In genomic region chr11:99454044-99454443, GRCm38 (mm10) we compare ENCODE assay signal across 21 mouse cellular contexts. TPM values are rescaled to one million over a fixed set of nuclear protein-coding genes. Genes with fewer than 3 reads are reported as not detected.
"Had no signal": no experiment of that assay in that cellular context is flagged by ENCODE, and none has a peak within 500 bp of the region (broad histone marks: within the 10 kb centered on the region; RNA-seq: fewer than 3 reads in every experiment).

No protein-coding gene starts in this region.

- H3K36me3 ChIP-seq: liver, embryonic 13.5 days; liver, embryonic 15.5 days; lung, embryonic 15.5 days; midbrain, embryonic 13.5 days; midbrain, embryonic 15.5 days; neural tube, embryonic 12.5 days had no signal

- H3K9me3 ChIP-seq: liver, embryonic 13.5 days; liver, embryonic 15.5 days; lung, embryonic 15.5 days; megakaryocyte, embryonic 14.5 days; midbrain, embryonic 13.5 days; midbrain, embryonic 15.5 days; neural tube, embryonic 12.5 days had no signal

- H3K4me1 ChIP-seq: liver, embryonic 15.5 days; lung, embryonic 15.5 days; megakaryocyte, embryonic 14.5 days; midbrain, embryonic 13.5 days; midbrain, embryonic 15.5 days; neural tube, embryonic 12.5 days had no signal

- H3K9ac ChIP-seq: liver, embryonic 13.5 days; liver, embryonic 15.5 days; liver, postnatal 0 days; lung, embryonic 15.5 days; midbrain, embryonic 13.5 days; midbrain, embryonic 15.5 days; neural tube, embryonic 12.5 days had no signal

- H3K27me3 ChIP-seq: liver, embryonic 13.5 days; liver, embryonic 15.5 days; lung, embryonic 15.5 days; midbrain, embryonic 13.5 days; midbrain, embryonic 15.5 days; neural tube, embryonic 12.5 days had no signal

- ATAC-seq: lung, postnatal 0 days; midbrain, embryonic 13.5 days; midbrain, embryonic 15.5 days had no signal

- H3K4me2 ChIP-seq: liver, embryonic 13.5 days; liver, embryonic 15.5 days; lung, embryonic 15.5 days; midbrain, embryonic 11.5 days; midbrain, embryonic 13.5 days; midbrain, embryonic 15.5 days; neural tube, embryonic 12.5 days had no signal

- H3K27ac ChIP-seq: liver, embryonic 13.5 days; liver, embryonic 15.5 days; lung, embryonic 15.5 days; macrophage; midbrain, embryonic 13.5 days; midbrain, embryonic 15.5 days; neural tube, embryonic 12.5 days had no signal

- H3K4me3 ChIP-seq: liver, embryonic 13.5 days; liver, embryonic 15.5 days; lung, embryonic 15.5 days; megakaryocyte, embryonic 14.5 days; midbrain, embryonic 13.5 days; midbrain, embryonic 15.5 days; neural tube, embryonic 12.5 days had no signal

- DNase-seq: liver, embryonic 13.5 days; liver, postnatal 0 days; lung, adult 2 months; lung, postnatal 14 days; lung, postnatal 36 days; right cerebral cortex, postnatal 25 days; right cerebral cortex, postnatal 4 days; thymus, adult 18-20 months; thymus, postnatal 14 days; thymus, postnatal 36 days had no signal

RNA-seq across cellular contexts. Expression of gene Krt20, which starts 16.1 kb away (rescaled TPM):
- polyA plus RNA-seq: lung, adult 2 months; macrophage; midbrain, embryonic 13.5 days had no signal

RNA-seq across cellular contexts. Expression of gene Krt12, which starts 32.0 kb away (rescaled TPM):
- polyA plus RNA-seq: liver, embryonic 13.5 days; liver, embryonic 15.5 days; liver, postnatal 0 days; lung, postnatal 0 days; macrophage; midbrain, embryonic 11.5 days; neural tube, embryonic 12.5 days; neural tube, embryonic 14.5 days; stomach, embryonic 14.5 days had no signal

RNA-seq across cellular contexts. Expression of gene Krt23, which starts 38.9 kb away (rescaled TPM):
- polyA plus RNA-seq: macrophage; midbrain, embryonic 11.5 days; midbrain, embryonic 13.5 days; midbrain, embryonic 15.5 days; neural tube, embryonic 12.5 days; neural tube, embryonic 14.5 days had no signal
